Mouse (Mus musculus): ENCODE data around the gene Ankfn1.

Ankfn1 gene

DNA sequence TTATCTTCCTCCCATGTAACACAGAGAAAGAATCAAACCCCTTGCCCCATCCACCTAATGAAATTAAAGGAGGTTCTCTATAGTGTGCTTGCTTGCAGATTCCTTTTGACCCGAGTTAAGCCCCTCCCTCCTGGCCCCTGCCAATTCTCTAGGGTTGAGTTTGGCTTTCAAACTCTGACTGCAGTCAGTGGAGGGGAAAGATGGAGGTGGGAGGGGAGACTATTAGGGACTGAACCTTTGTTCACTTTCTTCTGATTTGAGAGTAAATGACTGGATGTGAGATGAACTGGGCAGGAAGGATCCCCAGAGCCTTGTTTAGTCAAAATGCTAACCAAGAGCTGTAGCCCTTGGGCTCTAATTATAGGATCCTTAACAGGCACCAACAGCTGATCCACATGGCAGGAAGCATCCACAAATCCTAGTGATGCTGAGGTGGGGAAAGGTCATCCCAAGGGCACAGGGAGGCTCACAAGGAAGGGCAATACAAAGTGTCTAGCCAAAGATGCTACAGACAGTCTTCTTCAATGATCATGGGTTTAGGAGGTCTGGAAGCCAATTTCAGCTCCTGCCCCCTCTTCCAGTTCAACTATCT lies 103.4 kb downstream of the Ankfn1 start:
- no peak for DNase-seq

DNA sequence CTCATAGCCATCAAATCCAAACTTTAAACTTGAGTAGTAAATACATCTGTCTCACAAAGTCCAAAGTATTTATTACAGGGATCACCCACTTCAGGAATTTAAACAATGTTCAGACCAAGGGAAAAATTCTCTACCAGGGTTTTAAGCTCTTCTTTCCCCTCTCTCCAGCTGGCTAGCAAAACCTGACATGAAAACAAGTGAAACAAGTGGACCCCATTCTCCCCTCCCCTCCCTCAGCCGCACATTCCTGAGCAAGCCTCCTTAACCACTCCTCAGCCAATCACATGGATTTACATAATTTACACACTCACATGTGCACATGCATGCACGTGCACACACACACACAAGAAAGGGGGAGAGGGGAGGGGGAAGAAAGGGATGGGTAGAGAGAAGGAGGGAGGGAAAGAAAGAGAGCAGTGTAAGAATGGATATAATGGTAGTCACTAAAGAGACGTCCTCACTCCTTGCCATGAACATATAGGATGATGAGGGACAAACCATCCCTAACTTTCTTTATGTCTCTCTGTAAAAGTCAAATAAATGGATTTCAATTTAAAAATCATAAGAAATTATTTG lies 104.9 kb downstream of the Ankfn1 start:
- no peak for DNase-seq

DNA sequence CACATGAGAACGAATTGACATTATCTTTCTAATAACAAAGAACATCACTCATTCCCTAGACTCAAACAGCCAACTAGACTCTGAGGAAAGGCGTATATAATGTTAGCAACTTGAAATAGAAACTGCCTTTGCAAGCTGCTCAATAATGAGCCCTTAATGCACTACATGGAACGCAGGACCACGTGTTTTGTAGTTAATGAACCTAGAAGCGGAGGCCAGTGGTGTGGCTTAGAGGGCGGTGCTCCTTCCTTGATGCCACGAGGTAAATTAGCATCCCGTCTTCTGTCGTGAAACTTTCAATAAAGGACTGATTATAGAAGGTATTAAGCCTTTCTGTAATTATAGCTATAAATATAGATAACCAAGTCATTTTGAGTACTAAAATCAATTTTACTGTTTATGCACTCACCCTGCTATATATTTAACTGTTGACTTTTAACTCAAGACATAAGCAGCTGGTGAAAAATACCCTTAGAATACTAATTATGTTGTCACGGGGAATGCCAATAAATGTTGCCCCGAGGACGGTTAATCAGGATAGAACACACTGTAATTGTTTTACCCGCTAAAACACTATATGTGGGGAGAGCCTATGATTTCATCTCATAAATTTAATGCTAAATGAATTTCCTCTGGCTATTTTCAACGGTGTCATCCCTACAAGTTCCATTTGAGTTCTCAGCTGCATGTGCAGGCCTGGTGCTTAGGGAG lies 112.1 kb downstream of the Ankfn1 start:
- DNase-seq, result no peak

DNA sequence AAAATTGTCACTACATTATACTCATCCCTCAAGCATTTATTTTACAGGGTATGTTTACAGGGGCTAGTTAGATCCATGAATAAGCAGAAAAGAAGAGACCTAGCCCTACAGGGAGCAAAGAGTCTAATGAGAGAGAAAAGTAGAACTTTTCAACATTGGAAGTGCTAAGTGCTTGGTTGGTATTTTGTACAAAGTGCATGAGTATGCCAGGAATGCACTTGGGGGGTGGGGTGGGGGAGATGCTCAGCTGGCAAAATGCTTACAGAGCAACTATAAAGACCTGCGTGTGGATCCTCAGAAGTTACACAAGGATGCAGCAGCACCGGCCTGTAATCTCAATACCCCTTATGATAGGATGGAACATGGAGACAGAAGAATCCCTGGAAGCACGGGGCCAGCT lies 118.4 kb downstream of the Ankfn1 start:
- peak; percentile 37 for DNase-seq

DNA sequence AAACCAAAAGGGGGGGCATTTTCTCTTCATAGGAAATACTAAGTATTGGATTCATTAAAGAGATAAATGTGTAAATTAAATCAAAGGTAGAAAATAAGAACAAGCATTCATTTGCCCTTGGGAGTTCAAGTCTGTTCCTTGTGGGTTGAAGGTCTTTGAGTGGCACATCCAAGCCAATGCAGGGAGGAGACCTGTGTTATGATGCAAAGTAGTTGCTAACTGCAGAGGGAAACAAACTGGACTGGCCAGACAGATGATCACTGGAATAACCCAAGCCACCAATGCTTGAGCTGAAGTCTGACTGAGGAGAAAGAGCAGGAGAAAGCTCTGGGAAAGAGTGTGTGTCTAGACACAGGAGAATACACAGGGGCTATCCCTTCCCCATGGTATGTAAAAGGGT lies 120.9 kb downstream of the Ankfn1 start:
- DNase-seq, result no peak

DNA sequence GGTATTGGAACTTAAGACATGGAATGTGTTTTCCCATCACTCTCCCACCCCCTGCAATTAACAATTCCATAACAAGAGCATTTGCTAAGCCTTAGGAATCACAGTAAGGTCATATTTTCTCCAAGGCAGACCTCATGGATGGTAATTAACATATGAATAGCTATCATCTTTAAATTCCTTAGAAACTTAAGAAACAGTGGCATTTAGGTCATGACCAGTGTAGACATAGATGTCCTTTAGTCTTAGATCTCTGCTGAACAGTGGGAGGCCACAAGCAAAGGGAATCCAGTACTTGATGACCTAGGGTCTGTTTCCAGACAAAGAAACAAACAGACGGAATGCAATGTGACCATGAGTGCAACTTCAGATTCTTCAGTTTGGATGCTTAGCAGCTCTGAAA lies 141.7 kb downstream of the Ankfn1 start:
- DNase-seq, result no peak

DNA sequence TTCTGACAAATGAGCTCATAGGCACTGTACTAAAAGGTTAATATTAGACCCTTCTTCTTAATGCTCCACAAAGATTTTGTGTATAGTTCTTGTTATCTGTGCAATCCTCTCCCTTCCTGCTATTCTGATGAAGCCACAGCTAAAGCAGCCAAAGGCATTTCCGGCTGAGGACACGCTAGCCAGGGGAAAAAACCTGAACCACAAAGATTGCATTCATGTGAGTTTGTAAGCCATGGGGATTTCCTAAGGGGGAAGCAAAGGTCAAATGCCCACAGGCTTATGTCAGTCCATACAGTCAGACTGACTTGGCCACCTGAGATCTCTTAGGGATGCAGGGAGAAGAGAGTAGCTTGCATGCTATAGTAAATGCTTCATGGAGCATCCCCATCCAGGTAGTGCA lies 146.1 kb downstream of the Ankfn1 start:
- no peak for DNase-seq

DNA sequence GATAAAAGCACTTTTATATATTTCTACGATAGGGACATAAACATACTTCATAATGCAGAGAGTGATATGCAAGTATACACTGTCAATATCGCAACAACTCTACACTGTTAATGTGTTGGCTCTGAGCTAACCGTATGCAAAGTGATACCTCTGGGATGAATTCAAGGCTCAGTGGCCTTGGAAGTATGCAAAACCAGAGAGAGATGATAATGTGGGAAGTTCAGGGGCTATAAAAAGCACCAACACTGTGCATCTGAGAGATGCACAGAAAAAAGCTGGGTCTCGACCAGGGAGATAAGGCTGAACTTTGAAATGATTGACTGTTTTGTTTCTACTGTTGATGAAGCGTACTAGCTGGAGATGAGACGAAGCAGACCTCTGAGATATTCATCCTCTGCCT lies 148.9 kb downstream of the Ankfn1 start:
- no peak for DNase-seq

DNA sequence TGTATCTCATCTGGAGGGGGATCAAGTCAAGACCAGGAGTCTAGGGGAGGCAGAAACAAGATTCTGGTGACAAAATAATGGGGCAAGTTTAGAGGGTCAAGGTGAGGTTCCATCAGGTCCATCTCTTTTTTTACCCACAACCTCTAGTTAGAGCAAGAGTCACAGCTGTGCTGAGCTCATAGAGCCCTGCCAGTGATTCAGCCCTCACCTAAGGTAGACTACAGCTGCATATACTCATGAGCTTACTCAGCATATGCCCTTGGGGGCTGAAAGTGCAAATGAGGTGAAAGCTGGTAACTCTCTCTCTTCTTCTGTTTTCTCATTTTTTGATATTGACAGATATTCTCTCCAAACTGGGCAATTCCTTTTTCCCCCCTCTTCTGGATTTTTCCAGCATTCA lies 150.2 kb downstream of the Ankfn1 start:
- DNase-seq, result no peak

DNA sequence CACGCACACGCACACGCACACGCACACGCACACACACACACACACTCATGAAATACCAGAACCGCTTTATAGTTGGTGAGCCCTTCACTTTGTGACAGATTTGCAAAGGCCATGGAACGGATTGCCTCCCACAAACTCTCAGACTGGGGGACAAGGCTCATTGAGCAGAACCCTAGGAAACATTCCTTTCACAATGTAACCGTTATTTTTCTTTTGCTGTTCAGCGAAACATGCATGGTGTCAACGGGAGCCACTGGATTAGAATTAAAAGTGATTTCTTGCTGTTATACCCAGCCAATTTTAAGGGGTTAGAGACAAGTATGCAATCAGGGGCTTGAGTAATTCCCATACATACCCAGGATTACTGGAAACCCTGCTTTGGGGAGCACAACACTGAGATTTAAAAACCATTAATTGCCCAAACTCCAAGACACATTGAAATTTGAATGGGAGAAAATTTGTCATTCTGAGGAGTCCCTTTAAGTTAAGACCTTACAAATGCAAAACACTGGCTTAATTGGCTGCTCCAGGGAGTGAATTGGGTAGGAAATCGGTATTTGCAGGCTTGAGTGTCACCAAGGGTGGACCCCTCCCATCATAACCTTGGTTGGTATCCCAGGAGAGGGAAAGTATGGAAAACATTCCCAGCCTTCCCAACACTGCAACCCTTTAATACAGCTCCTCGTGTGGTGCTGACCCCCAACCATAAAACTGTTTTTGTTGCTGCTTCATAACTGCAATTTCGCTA lies 153.6 kb downstream of the Ankfn1 start:
- no peak for DNase-seq

DNA sequence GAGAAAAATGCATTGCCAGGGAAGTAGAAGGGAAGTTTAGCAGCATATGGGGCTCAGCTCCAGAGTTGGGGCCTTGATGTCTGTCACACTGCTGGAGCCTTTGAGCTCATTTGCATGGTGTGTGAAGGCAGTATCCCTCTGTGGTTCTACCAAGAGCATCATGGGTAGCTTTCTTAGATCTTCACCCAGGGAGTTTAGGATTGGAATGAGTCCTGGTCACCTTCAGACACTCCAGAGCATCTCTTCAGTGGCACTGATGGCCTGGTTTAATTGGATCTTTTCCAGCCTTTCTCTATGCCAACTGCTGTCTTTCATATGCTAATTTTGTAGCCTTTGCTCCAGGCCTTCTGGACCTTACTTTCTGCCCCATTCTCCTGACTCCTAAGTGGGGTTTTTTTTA lies 157.5 kb downstream of the Ankfn1 start:
- no peak for DNase-seq

DNA sequence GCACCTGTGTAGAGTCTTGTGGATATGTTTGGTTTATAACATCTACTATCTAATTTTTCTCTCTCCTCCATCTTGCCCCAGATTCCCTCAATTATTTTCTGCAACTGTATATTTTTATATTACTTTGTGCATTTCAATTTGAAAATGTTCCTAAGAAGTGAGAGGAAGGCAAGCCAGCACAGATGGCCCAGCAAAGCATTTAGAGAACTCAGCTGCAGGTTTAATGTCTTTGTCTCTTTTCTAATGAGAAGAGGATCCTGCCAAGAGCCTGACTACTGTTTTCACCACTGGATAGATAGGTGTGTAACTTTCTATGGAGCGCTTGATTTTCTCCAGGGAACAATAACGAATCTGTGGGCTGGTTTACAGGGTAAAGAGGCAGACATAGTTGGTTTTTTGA lies 161.6 kb downstream of the Ankfn1 start:
- DNase-seq, result no peak

DNA sequence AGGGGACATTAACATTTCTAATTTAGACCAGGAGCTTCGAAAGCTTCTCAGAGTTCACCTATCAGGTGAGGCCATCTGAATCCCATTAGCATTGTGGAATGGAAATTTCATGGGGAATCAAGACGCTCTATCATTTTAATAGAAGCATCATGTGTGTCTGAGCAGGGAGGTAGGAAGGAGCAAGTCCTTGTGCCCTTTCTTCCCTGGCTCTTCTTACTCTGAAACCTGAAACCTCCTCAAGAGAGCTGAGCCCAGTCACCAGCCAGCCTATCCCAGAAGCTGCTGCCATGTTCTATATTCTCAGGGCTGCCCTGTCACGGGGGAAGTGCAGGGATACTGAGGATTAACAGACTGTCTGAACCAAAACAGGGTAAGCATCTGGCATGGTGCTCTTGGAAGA lies 165.9 kb downstream of the Ankfn1 start:
- no peak for DNase-seq

DNA sequence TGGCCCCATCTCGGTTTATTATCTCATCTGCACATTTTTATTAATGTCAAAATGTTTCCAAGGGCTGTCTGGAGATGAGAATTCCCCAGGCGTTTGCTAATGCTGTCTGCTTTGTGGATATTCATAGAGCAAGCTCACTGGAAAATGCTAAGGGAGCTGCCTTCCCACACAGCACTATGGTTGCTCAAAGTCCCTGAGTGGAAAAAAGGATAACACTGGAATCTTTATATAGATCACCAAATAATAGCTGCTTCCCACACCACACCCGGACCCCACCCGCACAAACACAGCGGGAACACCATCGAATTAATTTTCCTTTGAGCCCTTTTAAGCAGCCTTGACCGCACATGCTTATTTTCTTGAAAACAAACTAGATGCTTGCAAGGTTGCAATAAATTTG lies 169.4 kb downstream of the Ankfn1 start:
- DNase-seq, result peak; percentile 49

DNA sequence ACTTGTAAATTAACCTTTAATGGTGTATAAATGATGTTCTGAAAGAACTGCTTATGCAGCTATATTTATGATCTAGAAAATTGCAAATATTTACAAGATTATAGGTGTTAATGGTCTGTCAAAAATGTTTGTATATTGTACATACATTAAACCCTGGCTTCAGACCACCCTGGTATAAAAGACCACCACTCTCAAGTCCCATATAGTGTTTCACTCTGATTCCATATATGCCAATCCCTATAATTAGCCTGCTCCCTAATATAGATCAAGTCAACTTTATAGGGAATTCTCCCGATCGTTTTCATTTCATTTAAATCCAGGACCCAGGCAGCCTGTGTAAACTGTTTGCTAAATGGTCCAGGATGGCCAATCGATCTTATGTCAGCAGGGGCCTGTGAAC lies 170.2 kb downstream of the Ankfn1 start:
- peak; percentile 54 for DNase-seq

DNA sequence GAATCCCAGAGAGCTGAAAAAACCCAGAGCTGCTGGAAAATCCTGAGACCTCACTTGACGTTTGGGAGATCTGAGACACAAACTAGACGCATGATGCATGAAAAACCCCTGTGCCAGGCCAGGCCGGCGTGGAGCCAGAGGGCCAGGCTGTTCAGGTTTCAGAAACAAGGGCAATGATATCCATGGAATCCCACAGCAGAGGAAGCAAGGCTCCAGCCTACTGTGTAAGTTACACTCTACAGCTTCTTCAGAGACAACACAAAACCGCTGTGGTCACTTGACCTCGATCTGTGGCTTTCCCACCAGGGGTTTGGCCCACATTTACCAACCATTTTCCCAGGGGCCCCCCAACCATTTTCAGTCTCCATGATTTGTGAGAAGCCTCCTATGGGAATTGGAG lies 171.1 kb downstream of the Ankfn1 start:
- DNase-seq, result peak; percentile 76

DNA sequence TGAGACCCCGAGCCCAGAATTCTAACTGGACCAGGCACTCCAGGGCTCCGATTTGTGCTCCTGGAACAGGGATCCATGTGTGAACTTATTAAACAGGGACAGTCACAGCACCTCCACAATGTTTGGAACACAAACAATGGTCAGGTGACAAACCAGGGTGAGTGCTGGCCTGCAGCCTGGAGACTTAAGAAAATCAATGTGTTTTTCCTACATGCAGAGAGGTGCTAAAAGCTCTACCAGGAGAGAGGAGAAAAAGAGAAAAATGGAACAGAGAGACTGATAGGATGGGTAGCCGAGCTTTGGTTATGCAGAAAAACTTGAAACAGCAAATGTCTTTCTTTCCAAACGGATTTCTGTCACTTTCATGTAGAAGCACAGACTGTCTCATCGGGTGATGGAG lies 174.5 kb downstream of the Ankfn1 start:
- DNase-seq, result peak; percentile 63

DNA sequence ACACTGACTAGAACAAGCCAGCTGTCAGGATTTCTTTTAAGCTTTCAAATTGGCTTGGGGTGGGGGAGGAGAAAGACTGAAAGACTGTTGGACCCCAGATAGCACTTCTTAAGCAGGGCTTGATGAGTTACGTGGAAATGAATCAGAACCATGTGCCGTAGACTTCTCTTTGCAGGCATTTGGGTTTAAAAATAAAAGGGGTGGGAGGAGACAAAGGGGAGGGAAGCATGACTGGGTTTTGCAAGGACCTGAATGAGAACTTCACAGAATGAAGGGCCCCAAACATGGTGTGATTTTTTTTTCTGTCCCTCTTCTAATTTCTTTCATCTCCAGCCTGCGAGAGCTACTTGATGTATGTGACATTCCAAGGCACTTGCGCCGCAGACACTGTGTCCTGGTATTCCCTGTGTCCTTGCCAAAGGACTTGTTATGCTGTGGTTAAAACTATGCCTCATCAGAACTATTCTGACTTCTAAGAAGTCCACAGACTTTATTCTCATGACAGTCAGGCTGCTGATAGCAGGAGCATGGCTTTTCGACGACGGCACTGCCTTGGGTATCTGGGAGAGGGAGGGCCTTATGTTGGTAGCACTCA lies 176.4 kb downstream of the Ankfn1 start:
- DNase-seq, result no peak

DNA sequence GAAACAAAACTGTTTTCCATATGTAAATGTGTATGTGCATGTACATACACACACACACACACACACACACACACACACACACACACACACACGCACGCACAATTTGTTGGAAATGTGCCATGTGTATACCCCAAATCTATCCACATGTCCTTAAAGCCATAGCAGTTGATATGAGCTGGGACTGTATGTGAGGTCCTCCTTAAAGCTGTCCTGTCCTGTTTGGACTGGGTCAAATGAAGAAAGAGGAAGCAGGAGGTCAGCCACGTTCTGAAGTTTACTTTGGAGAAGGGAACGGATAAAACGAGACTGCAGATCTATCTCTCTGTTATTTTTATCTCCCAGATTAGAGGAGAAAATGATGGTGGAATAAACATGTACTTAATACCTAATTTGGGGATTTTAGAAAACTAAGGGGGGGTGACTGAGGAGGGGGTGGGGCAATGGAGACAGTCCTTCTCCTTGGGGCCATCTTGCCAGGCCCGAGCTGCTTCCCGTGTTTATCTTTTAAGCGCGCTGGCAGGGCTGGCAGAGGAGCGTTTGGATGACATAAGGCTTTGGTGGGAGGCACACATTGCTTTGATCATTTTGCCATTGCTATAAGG lies 187.1 kb downstream of the Ankfn1 start:
- DNase-seq, result peak; percentile 9

DNA sequence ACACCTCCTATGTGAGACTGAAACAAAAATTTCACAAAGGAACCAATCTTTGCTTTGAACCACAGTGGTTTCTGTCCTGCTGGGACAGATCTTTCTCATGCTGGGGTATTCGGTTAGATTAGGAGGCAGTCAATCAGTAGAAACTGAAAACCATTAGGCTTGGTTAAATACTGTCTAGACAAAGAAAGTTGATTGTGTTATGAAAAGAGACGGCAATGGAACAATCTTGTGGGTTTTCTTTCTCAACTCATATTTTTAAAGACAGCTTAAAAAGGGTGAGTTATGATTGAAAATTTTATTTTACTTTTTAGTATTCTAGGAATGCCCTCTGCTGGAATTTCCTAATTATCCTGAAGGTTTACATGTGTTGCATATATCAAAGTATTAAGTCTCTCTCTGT lies 191.1 kb downstream of the Ankfn1 start:
- no peak for DNase-seq

DNA sequence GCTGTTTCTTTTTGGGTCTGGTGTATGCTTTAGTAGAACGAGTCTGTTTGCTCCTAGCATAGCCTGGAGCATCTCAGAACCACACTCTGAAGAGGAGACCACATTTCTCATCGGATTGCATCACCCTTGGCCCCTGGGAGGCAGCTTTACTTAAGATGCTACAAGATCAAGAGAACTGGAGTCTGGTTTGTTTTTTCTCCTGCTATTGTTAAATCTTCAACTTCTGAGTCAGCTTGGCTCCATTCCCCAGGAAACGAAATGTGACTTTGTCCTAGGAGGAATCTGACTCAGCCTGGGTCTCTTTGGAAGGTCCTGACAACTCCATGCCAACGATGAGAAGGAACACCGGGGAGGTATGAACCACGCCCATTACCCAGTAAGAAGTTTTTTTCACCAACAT lies 197.6 kb downstream of the Ankfn1 start:
- DNase-seq, result peak; percentile 14

DNA sequence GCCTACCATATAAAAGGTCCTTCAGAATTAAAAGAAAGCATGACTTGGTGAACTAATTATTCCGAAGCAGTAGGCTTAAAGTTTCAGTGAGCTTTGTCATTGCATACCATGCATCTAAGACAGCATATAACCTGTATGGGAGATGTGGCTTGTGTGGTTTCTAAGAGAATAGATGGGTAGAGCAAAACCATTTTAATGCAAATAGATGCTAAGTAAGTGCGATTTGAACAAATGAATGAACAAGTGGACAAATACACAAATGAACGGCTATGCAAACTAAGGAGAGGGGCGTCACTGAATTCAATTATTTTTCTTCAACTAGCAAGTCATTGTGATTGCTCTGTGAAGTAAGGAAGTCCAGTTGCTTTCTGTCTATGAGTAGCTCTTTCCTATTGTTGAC lies 198.3 kb downstream of the Ankfn1 start:
- no peak for DNase-seq

DNA sequence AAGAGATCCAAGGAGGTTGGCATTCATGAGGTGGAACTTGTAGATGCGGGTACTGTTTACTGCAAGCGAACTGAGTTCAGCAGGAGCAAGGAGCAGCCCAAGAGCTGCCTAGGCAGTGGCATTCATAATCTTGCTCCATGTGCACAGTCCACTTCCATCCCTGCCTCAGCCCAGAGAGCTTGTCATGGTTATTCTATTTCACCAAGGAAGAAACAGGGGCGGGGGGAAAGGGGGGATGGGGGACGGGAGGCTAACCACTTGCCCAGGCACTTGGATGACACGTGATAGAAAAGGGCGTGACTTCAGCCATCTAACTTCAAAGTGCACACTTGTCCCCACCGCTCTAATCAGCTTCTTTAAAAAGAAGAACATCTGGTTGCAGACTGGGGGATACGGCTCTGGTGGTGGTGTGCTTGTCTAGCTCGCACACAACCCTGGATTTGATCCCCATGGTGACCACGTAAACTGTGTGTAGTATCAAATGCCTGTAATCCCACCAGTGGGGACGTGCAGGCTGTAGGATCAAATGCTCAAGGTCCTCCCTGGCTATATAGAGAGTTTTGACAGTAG lies 203.1 kb downstream of the Ankfn1 start:
- DNase-seq, result peak; percentile 56

Measured in heart, adult 11 months (tissue).